Mouse (Mus musculus): Measurements from ENCODE around the gene Cnnm1. TPM values are rescaled to one million over a fixed set of nuclear protein-coding genes. Genes with fewer than 3 reads are reported as not detected.

Cnnm1 gene
- polyA plus RNA-seq, 1 experiment from 2014 or later: not detected

DNA sequence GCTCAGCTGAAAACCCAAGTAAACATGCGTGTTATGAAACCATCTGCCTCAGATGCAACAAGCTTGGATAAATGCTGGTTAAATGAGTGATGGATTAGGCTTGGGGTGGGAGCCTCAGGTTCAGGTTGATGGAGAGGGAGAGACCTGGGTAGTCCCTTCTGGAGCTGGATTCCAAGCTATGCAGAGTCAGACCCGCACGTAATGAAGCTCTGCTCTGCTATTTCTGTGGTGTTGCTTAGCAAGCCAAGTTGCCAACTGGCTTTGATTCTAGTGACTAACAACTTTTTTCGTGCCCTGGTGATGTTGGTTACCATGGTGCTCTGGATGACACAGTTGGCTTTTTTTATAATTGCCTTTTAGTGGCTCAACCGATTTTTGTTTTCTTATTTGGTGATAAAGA, 11.9 kb downstream of the Cnnm1 start:
- H3K27ac ChIP-seq: no peak overlapping the region
- no peaks in the 10 kb centered on the region for H3K36me3 ChIP-seq (ENCODE audit: inconsistent target)
- no peaks in the 10 kb centered on the region for H3K79me2 ChIP-seq (ENCODE audit: inconsistent target)
- WGBS (ENCODE audit: missing documents): 88% methylated on average over 5 of the region's 5 CpGs
- no peak overlapping the region for H3K4me3 ChIP-seq (ENCODE audit: inconsistent target)

DNA sequence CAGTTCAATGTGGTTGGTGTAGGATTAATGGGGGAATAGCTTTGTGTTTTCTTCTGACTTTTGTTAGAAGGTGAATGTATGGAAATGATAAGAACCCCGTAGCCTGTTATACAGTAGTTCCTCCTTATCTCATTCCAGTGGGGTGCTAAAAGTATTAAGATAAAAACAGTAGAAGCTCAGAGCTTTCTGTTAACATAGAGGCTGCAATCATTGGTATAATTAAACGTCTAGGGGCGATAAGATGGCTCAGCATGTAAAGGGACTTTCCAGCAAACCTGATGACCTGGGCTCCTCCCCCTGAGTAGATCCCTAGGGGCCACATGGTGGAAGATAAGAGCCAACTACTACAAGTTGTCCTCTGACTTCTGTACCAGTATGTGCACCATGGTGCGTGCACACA, 12.8 kb downstream of the Cnnm1 start:
- Histone ChIP-seq H3K36me3 (ENCODE audit: inconsistent target) (no peaks in the 10 kb centered on the region), H3K4me3 (ENCODE audit: inconsistent target) (no peak overlapping the region), H3K27ac (no peak overlapping the region), H3K79me2 (ENCODE audit: inconsistent target) (no peaks in the 10 kb centered on the region)
- 88% methylated on average over 4 of the region's 4 CpGs for WGBS (ENCODE audit: missing documents)

DNA sequence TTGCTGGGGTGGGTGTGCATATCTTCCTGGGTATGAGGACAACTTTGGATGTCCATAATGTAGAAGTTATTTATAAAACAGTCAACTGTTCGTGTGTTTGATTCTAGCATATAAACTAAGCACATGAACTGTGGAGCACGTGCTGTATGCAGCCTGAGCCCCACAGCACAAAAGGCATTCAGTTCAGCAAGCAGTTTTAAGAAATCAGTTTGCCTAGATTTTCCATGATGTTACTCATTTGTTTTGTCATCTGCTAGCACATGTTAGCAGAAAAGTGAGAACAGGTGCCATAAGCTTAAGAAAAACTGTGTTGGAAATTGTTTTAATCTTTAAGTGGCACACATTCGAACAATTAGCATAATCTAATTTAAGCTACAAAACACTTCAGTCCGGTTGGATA, 19.7 kb downstream of the Cnnm1 start:
- 71% methylated on average over 4 of the region's 4 CpGs for WGBS (ENCODE audit: missing documents)
- Histone ChIP-seq H3K79me2 (ENCODE audit: inconsistent target) (no peaks in the 10 kb centered on the region), H3K27ac (no peak overlapping the region), H3K36me3 (ENCODE audit: inconsistent target) (no peaks in the 10 kb centered on the region), H3K4me3 (ENCODE audit: inconsistent target) (no peak overlapping the region)

DNA sequence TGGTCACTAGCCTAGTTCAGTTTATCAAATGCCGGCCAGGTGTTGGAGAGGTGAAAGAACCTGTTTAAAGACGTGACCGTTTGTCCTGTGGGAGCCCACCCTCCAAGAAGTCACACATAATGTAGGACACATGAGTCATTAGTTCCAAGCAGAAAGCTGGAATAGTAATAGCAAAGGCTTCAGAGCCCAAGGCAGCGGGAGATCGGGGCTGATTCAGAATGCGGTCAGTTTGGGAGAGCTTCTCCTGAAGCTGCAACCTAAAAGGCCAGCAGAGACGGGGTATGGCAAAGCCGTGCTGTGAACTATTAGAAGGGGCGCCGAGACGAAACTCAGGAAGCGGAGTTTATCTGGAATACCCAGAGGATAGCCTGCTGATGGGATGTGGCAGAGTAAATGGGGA, 20.2 kb downstream of the Cnnm1 start:
- 89% methylated on average over 12 of the region's 12 CpGs for WGBS (ENCODE audit: missing documents)
- H3K27ac ChIP-seq: no peak overlapping the region
- no peaks in the 10 kb centered on the region for H3K36me3 ChIP-seq (ENCODE audit: inconsistent target)
- H3K4me3 ChIP-seq (ENCODE audit: inconsistent target): no peak overlapping the region
- H3K79me2 ChIP-seq (ENCODE audit: inconsistent target): no peaks in the 10 kb centered on the region

DNA sequence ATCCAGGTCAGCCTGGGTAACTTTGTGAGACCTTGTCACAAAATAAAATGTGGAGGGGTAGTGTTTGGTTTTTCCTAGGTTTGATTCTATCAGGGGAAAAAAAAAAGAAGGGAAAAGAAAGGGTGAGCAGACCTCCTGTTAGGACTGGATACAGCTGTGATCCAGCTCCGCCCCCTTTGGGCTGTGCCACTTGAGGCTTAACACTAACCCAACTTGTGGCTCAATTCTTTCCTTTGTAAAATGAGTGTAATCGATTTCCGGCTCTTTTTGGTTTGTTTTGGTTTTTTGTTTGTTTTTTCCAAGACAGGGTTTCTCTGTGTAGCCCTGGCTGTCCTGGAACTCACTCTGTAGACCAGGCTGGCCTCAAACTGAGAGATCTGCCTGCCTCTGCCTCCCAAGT, 21.9 kb downstream of the Cnnm1 start:
- H3K4me3 ChIP-seq (ENCODE audit: inconsistent target): no peak overlapping the region
- no peak overlapping the region for H3K27ac ChIP-seq
- 90% methylated on average over 3 of the region's 3 CpGs for whole genome bisulfite sequencing (ENCODE audit: missing documents)
- H3K79me2 ChIP-seq (ENCODE audit: inconsistent target): no peaks in the 10 kb centered on the region
- no peaks in the 10 kb centered on the region for H3K36me3 ChIP-seq (ENCODE audit: inconsistent target)

DNA sequence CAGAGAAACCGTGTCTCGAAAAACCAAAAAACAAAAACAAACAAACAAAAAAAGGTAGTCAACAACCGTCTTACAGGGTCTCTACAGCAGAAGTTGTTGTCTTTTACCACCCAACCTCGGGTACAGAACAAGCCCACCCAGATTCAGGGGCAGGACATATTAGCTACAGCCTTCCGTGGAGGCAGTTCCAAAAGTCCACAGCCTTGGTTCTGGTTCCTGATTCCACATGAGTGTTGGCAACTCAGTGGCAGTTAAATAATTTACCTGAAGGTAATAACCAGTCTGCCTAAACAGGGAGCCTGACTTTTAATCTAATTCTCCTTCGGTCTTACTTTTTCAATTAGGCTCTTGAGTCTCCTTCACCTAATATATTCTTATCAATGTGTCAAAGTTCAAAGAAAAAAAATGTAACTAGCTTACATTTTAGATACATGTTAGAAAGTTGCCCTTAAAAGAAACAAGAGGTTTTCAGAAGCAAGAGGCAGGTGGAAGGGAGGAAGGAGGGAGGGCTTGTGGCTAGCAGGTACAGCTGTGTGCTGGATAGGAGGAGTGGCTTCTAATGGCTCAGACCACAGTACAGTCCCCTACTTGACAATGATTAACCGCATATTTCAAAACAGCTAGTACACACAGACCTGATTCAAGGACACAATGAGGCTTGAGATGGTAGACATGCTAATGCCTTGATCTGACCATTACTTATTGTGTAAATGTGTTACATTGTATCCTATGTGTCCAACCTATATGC, 23.5 kb downstream of the Cnnm1 start:
- WGBS (ENCODE audit: missing documents): 85% methylated on average over 7 of the region's 7 CpGs

DNA sequence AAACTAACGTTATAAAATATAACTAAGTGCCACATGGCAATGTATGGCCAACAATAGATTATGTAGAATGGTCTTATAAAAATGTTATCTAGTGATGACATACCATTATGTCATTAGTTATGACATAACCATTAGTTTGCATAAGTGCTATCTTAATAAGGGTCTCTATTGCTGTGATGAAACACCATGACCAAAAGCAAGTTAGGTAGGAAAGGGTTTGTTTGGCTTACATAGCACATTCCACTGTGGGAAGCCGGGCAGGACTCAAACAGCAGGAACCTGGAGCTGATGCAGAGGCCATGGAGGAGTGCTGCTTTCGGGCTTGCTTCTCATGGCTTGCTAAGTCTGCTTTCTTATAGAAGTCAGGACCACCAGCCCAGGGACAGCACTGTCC, 24.1 kb downstream of the Cnnm1 start:
- no peak overlapping the region for H3K4me3 ChIP-seq (ENCODE audit: inconsistent target)
- WGBS (ENCODE audit: missing documents): 89% methylated on average over 3 of the region's 3 CpGs
- H3K36me3 ChIP-seq (ENCODE audit: inconsistent target): no peaks in the 10 kb centered on the region
- H3K79me2 ChIP-seq (ENCODE audit: inconsistent target): no peaks in the 10 kb centered on the region
- H3K27ac ChIP-seq: no peak overlapping the region

More for the DNA sequence above, 23.5 kb downstream of the Cnnm1 start:
- Histone ChIP-seq H3K79me2 (ENCODE audit: inconsistent target) (no peaks in the 10 kb centered on the region), H3K4me3 (ENCODE audit: inconsistent target) (no peak overlapping the region), H3K27ac (no peak overlapping the region), H3K36me3 (ENCODE audit: inconsistent target) (no peaks in the 10 kb centered on the region)

DNA sequence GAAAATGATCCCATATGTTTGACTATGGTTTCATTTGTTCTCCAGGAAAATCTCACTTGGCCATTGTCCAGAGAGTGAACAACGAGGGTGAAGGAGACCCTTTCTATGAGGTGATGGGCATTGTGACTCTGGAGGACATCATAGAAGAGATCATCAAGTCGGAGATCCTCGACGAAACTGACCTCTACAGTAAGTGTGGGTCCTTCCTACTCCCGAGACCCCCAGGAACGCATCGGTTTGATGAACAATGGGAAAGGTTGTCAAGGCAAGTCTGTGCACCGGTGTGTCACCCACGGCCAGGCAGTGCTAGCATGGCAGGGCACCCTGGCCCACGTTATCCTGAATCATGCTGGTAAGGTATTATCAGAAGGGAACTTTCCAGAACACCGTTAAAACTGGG, 24.8 kb downstream of the Cnnm1 start:
- Histone ChIP-seq H3K36me3 (ENCODE audit: inconsistent target) (no peaks in the 10 kb centered on the region), H3K79me2 (ENCODE audit: inconsistent target) (no peaks in the 10 kb centered on the region), H3K27ac (no peak overlapping the region), H3K4me3 (ENCODE audit: inconsistent target) (no peak overlapping the region)
- WGBS (ENCODE audit: missing documents): 88% methylated on average over 10 of the region's 11 CpGs

DNA sequence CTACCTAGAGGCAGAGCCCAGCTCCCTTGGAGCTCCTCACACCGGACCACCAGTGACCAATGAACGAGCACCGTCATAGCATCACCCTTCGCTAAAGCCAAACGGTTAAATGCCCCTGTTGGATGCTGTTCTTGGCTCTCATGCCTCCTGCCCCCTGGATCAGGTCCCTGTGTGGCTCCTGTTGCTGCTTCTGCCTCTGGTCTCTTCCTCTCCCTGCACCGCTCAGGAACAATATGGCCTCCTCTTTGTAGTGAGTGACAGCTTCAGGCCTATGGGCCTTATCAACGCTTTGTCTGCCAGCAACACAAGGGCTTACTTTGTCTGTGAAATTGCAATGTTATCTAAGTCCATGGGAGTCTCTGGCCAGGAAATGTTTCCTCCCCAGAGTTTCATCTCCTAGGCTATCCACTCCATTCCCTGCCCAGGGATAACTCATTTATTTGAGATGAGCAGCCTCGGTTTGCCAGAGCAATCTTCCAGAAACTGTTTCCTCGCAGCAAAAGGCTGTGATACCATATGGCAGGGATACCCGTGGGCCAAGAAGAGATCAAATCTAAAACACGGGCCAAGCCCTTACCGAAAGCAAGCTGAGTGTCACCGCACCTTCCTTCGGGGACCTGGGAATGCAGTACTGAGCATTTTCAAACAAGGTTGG, 25.5 kb downstream of the Cnnm1 start:
- H3K36me3 ChIP-seq (ENCODE audit: inconsistent target): no peaks in the 10 kb centered on the region
- 93% methylated on average over 14 of the region's 14 CpGs for WGBS (ENCODE audit: missing documents)
- H3K27ac ChIP-seq: no peak overlapping the region
- H3K79me2 ChIP-seq (ENCODE audit: inconsistent target): no peaks in the 10 kb centered on the region
- H3K4me3 ChIP-seq (ENCODE audit: inconsistent target): no peak overlapping the region

DNA sequence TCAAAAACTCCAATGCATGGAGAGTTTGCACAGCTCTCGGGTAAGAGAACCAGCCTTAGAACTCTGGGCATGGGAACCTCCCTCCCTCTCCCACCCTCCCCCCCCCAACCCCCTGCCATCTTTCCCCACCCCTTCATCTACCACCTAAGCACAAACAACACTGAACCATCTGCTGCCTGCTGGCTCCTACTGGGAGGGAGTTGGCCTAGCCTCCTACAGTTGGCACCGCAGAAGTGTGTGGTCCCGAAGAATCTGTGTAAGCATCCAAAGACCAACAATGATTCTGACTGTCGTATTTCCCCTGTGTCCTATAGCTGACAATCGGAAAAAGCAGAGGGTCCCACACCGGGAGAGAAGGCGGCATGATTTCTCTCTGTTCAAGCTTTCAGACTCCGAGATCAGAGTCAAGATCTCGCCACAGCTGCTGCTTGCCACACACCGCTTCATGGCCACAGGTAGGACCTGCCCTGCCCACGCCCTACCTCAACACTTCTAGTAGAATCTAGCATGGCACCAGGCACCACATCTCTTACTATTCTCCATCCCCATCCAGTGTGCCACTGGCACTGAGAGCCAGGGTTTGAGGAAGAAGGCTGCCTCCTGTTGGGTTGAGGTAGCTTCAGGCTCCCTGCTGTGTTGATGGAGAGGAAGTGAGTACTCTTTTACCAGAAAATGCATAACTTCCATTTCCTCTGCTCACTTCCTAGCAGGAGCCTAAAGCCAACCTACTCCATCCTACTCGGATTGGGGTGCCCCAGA, 27.9 kb downstream of the Cnnm1 start:
- no peak overlapping the region for H3K27ac ChIP-seq
- 85% methylated on average over 12 of the region's 12 CpGs for WGBS (ENCODE audit: missing documents)
- H3K36me3 ChIP-seq (ENCODE audit: inconsistent target): no peaks in the 10 kb centered on the region
- no peaks in the 10 kb centered on the region for H3K79me2 ChIP-seq (ENCODE audit: inconsistent target)
- no peak overlapping the region for H3K4me3 ChIP-seq (ENCODE audit: inconsistent target)

DNA sequence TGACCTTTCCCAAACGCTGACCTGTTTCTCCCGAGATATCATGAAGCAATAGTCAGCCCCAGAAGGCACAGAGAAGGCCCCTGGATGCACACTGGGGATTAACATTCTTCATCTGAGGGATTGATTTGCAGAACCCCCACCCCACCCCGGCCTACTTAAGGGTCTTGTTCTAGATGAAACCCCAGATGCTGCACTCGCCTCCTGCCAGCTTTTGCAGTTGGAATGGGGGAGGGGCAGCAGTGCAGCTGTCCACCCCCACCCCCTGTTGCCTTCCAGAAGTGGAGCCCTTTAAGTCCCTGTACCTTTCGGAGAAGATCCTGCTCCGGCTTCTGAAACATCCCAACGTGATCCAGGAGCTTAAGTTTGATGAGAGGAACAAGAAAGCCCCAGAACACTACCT, 29.1 kb downstream of the Cnnm1 start:
- Histone ChIP-seq H3K27ac (no peak overlapping the region), H3K79me2 (ENCODE audit: inconsistent target) (no peaks in the 10 kb centered on the region), H3K4me3 (ENCODE audit: inconsistent target) (no peak overlapping the region), H3K36me3 (ENCODE audit: inconsistent target) (no peaks in the 10 kb centered on the region)
- 88% methylated on average over 7 of the region's 7 CpGs for WGBS (ENCODE audit: missing documents)

DNA sequence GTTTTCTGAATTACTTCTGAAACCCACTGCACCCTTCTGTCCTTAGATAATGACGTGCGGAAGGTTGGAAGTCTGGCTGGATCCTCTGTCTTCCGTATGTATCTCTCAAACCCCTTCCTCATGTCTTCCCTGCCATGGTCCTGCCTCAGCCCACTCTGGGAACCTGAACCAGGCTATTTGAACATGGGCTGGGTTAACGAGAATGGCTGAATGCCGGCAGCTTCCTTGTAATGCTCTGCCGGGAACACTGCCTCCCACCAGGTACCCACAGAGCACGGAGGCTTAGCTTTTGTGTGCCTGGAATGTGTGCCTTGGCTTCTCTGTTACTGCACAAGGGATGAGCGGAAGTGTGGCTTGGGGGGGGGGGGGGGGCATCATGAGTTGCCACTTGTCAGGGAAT, 32.1 kb downstream of the Cnnm1 start:
- H3K27ac ChIP-seq: no peak overlapping the region
- no peaks in the 10 kb centered on the region for H3K36me3 ChIP-seq (ENCODE audit: inconsistent target)
- H3K79me2 ChIP-seq (ENCODE audit: inconsistent target): no peaks in the 10 kb centered on the region
- H3K4me3 ChIP-seq (ENCODE audit: inconsistent target): no peak overlapping the region
- 91% methylated on average over 8 of the region's 8 CpGs for WGBS (ENCODE audit: missing documents)

DNA sequence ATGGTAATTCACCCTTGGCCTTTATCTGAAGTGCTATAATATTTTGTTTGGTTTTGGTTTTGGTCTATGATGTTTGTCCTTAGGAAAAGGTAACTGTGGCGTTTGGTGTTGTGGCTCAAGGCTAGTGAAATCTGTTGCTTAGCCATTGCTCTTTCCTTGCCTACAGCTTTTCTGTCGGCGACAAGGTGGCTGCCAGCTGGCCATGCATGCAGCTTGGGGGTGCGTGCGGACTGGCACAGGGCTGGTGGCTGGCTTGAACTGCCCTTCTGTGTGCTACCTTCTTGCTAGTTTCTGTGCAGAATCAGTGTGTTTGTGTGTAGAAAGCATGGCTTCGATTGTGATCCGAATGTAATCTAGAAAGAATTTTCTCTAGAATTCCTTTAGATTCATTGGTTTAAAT, 32.5 kb downstream of the Cnnm1 start:
- Histone ChIP-seq H3K36me3 (ENCODE audit: inconsistent target) (no peaks in the 10 kb centered on the region), H3K4me3 (ENCODE audit: inconsistent target) (no peak overlapping the region), H3K27ac (no peak overlapping the region), H3K79me2 (ENCODE audit: inconsistent target) (no peaks in the 10 kb centered on the region)
- WGBS (ENCODE audit: missing documents): 86% methylated on average over 7 of the region's 7 CpGs

DNA sequence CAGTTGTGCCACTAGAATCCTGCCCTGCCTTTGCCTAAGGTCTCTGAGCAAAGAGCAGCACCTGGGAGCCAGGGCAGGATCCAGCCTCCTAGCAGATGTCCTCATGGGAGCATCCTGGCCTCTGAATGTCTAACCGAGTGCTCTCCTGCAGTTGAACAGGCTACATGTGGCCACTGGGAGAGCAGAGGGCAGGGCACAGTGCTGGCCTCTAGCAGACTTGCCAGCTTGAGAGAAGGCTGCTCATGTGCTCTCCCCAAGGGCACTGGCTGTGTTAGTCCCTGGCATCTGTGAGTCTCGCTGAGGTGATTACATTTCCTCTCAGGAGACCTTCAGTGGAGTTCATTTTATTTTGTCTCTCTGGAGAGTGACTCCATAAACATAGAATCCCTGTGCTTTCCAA, 35.4 kb downstream of the Cnnm1 start:
- Histone ChIP-seq H3K27ac (no peak overlapping the region), H3K36me3 (ENCODE audit: inconsistent target) (no peaks in the 10 kb centered on the region), H3K4me3 (ENCODE audit: inconsistent target) (no peak overlapping the region), H3K79me2 (ENCODE audit: inconsistent target) (no peaks in the 10 kb centered on the region)
- WGBS (ENCODE audit: missing documents): 72% methylated on average over 2 of the region's 2 CpGs

DNA sequence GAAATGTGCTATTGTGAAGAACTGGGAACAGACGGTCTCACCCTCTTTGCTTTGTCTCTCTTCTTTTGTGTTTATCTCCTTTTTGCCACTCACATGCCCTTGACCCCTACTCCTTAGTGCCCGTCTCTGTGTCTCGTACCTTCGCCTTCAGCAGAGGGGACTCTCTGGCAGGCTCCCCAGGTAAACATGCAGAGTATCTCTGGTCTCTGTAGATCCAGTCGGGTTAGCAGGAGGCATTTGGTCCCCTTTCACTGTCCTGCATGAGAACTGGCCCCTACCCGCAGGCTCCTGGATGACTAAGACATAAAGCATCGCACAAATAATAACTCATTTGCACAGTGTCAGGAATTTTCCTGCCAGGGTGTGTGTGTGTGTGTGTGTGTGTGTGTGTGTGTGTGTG, 35.8 kb downstream of the Cnnm1 start:
- WGBS (ENCODE audit: missing documents): 85% methylated on average over 7 of the region's 7 CpGs

More for the DNA sequence above, 35.8 kb downstream of the Cnnm1 start:
- H3K4me3 ChIP-seq (ENCODE audit: inconsistent target): no peak overlapping the region
- H3K27ac ChIP-seq: no peak overlapping the region
- H3K36me3 ChIP-seq (ENCODE audit: inconsistent target): no peaks in the 10 kb centered on the region
- no peaks in the 10 kb centered on the region for H3K79me2 ChIP-seq (ENCODE audit: inconsistent target)
